Mouse (Mus musculus) 3134 (cell line): Measurements from ENCODE around the gene Slc39a5.

Source experiments
- DNase-seq: peaks from one replicate; pipeline ENCODE4 v3.0.0-alpha.2; 2011; ENCODE audit warnings: low spot score; ENCODE audit not compliant: insufficient read length; ENCODE audit errors: extremely low read depth

Gene Slc39a5

GRCm38 (mm10) chr10:128401056-128401455 lies at the start of gene Slc39a5:
Gene Slc39a5, minus strand, starts transcription at chr10:128401229.
- DNase-seq: no peak

- DNase-seq: no peak
Measured at GRCm38 (mm10) chr10:128445407-128445806, 44.4 kb upstream of the Slc39a5 start.

GRCm38 (mm10) chr10:128444354-128444753 lies 43.3 kb upstream of the Slc39a5 start:
- no peak for DNase-seq

GRCm38 (mm10) chr10:128442718-128443117 lies 41.7 kb upstream of the Slc39a5 start:
- DNase-seq: no peak

- no peak for DNase-seq
Measured at GRCm38 (mm10) chr10:128441324-128442119, 40.5 kb upstream of the Slc39a5 start.

- DNase-seq: no peak
Measured at GRCm38 (mm10) chr10:128440407-128440806, 39.4 kb upstream of the Slc39a5 start.

- no peak for DNase-seq
Measured at GRCm38 (mm10) chr10:128438675-128439279, 37.7 kb upstream of the Slc39a5 start.

GRCm38 (mm10) chr10:128436376-128436775 lies 35.3 kb upstream of the Slc39a5 start:
- no peak for DNase-seq

- DNase-seq: no peak
Measured at GRCm38 (mm10) chr10:128435873-128436272, 34.8 kb upstream of the Slc39a5 start.

- no peak for DNase-seq
Measured at GRCm38 (mm10) chr10:128435186-128435823, 34.3 kb upstream of the Slc39a5 start.

GRCm38 (mm10) chr10:128434681-128435080 lies 33.7 kb upstream of the Slc39a5 start:
- DNase-seq: no peak

- DNase-seq: no peak
Measured at GRCm38 (mm10) chr10:128433417-128433816, 32.4 kb upstream of the Slc39a5 start.

- DNase-seq: no peak
Measured at GRCm38 (mm10) chr10:128429454-128429853, 28.4 kb upstream of the Slc39a5 start.

GRCm38 (mm10) chr10:128429052-128429451 lies 28.0 kb upstream of the Slc39a5 start:
- no peak for DNase-seq

GRCm38 (mm10) chr10:128425260-128425659 lies 24.2 kb upstream of the Slc39a5 start:
- DNase-seq: no peak

GRCm38 (mm10) chr10:128424604-128425003 lies 23.6 kb upstream of the Slc39a5 start:
- no peak for DNase-seq

- no peak for DNase-seq
Measured at GRCm38 (mm10) chr10:128422426-128422825, 21.4 kb upstream of the Slc39a5 start.

GRCm38 (mm10) chr10:128414848-128415247 lies 13.8 kb upstream of the Slc39a5 start:
- no peak for DNase-seq

GRCm38 (mm10) chr10:128413076-128413475 lies 12.0 kb upstream of the Slc39a5 start:
- no peak for DNase-seq

- DNase-seq: no peak
Measured at GRCm38 (mm10) chr10:128412558-128412957, 11.5 kb upstream of the Slc39a5 start.

- DNase-seq: no peak
Measured at GRCm38 (mm10) chr10:128412055-128412381, 11.0 kb upstream of the Slc39a5 start.
